Mouse (Mus musculus) liver, postnatal 0 days (tissue): ENCODE measurements at regions not wholly inside any gene's neighbourhood (a gene's known extent, or its start where the extent isn't known, plus 50 kb on each side); places are given as distances from the start of the nearest gene placed in this dataset.

Experiments
- CTCF ChIP-seq: sonication (generic); IDR thresholded peaks from 2 replicates; pipeline ENCODE4 v1.5.1; 2016; ENCODE audit warnings: antibody characterized with exemption, low read depth
- EP300 ChIP-seq: IDR thresholded peaks from 2 replicates; pipeline ENCODE4 v1.6.1; 2016; ENCODE audit warnings: antibody characterized with exemption, low read depth, mild to moderate bottlenecking

- TF ChIP-seq CTCF, result no peak
- TF ChIP-seq EP300, result no peak
Measured at GRCm38 (mm10) chr2:94748161-94748711, 310.3 kb upstream of the Api5 start.
